Mouse (Mus musculus) C2C12 (cell line): ENCODE results near the gene Hdac11. TPM values are rescaled to one million over a fixed set of nuclear protein-coding genes. Genes with fewer than 3 reads are reported as not detected.

Experiments used
- H3K27me3 ChIP-seq: one replicate; pipeline ENCODE4 v1.6.1; 2011; ENCODE audit not compliant: control insufficient read depth, insufficient read depth, insufficient read length
- H3K36me3 ChIP-seq: one replicate; pipeline ENCODE4 v1.6.1; 2011; ENCODE audit not compliant: control insufficient read depth, insufficient read depth
- H3K4me3 ChIP-seq: one replicate; pipeline ENCODE4 v1.5.1; 2011; ENCODE audit warnings: mild to moderate bottlenecking, control low read depth; ENCODE audit not compliant: poor library complexity, insufficient read depth, severe bottlenecking
- H3K79me2 ChIP-seq: one replicate; pipeline ENCODE4 v1.6.1; 2011; ENCODE audit not compliant: control insufficient read depth, insufficient read depth
- H3K79me3 ChIP-seq: one replicate; pipeline ENCODE4 v1.6.1; 2011; ENCODE audit warnings: low read depth, control low read depth
- H3ac ChIP-seq: one replicate; pipeline ENCODE3; 2011; ENCODE audit warnings: low read depth; ENCODE audit not compliant: control insufficient read depth, insufficient read length
- CEBPB ChIP-seq: IDR thresholded peaks from one replicate; pipeline ENCODE4 v1.6.1; 2011; ENCODE audit warnings: low read depth, mild to moderate bottlenecking, control low read depth, moderate library complexity
- CTCF ChIP-seq: IDR thresholded peaks from one replicate; pipeline ENCODE4 v1.5.1; 2011; ENCODE audit not compliant: control insufficient read depth, insufficient read depth, insufficient read length
- FOSL1 ChIP-seq: IDR thresholded peaks from one replicate; pipeline ENCODE4 v1.8.0; 2011; ENCODE audit warnings: mild to moderate bottlenecking, low read length; ENCODE audit not compliant: poor library complexity, insufficient read depth, severe bottlenecking
- MAX ChIP-seq: IDR thresholded peaks from one replicate; pipeline ENCODE4 v1.6.1; 2011; ENCODE audit warnings: mild to moderate bottlenecking, control low read depth
- MYOD1 ChIP-seq: IDR thresholded peaks from one replicate; pipeline ENCODE4 v1.6.1; 2011; ENCODE audit warnings: low read depth; ENCODE audit not compliant: control insufficient read depth, insufficient read length
- MYOG ChIP-seq: IDR thresholded peaks from one replicate; pipeline ENCODE4 v1.6.1; 2011; ENCODE audit not compliant: control insufficient read depth, insufficient read length; ENCODE audit errors: extremely low read depth
- USF1 ChIP-seq: IDR thresholded peaks from one replicate; pipeline ENCODE4 v1.6.1; 2011; ENCODE audit warnings: low read depth, mild to moderate bottlenecking, control low read depth, moderate library complexity
- polyA plus RNA-seq: library from polyadenylated mRNA; unstranded; fragments of >200 nt; fragmentation: generic; extraction: Trizol; gene quantifications from one replicate; pipeline ENCODE4 v1.2.1, GENCODE M21; 2012; ENCODE audit warnings: missing spikeins

Hdac11 gene
- polyA plus RNA-seq, 1 experiment = 1.1 TPM

DNA sequence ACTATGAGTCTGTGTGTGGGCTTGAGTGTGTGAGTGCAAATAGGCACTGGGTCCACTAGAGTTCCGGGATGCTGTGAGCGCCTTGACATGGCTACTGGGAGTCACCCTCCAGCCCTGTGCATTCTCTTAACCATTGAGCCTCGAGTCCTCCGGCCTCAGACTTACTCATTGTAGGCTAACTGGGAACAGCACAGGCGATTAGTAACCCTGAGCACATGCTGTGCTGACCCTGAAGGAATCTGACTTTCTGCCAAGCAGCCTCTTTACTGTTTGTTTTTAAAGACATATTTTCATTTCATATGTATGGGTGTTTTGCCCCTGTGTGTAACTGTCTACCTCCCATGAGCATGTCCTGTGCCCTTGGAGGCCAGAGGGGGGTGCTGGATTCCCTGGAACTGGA, 10.9 kb upstream of the Hdac11 start:
- no peaks in the 10 kb centered on the region for H3K79me3 ChIP-seq
- H3K4me3 ChIP-seq = no peak overlapping the region
- no peaks in the 10 kb centered on the region for H3K79me2 ChIP-seq
- TF ChIP-seq USF1 (no peak), MYOD1 (no peak), CEBPB (no peak), MYOG (no peak), CTCF (no peak), MAX (no peak), FOSL1 (no peak)
- H3ac ChIP-seq = no peak overlapping the region
- no peaks in the 10 kb centered on the region for H3K36me3 ChIP-seq
- no peaks in the 10 kb centered on the region for H3K27me3 ChIP-seq

DNA sequence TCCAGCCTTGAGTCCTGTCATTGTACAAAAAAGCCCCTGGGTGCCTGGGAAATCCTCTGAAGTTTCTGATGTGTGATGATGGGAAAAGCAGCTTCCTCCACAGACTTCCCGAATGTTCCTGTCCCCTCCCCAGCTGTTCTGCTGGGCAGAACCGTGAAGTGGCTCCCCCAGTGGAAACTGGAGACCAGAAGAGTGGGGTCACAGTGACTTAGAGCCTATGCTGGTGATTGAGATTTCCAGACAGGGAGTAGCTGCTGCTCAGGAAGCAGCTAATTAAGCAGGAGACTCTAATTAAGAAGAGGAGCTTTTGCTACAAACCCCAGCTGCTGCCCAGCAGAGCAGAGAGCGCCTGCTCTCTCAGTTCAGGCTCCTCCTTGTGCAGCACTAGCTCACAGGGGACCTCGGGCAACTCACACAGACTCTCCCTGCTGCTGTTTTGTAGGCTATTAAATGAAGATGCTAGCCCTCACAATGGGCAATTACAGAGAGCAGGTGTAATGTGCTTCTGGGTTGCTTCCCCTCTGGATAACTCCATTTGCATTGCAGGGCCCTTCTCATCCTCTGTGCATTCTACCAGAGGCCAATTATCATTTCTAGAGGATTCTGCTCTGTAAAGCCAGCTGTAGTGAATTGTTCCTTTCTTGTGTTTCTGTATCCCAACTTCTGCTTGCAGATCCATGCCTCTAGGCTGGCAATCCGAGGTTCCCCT, 9.9 kb upstream of the Hdac11 start:
- Histone ChIP-seq H3K27me3 (no peaks in the 10 kb centered on the region), H3K79me3 (no peaks in the 10 kb centered on the region), H3K36me3 (no peaks in the 10 kb centered on the region), H3K4me3 (no peak overlapping the region), H3K79me2 (no peaks in the 10 kb centered on the region), H3ac (no peak overlapping the region)
- TF ChIP-seq CEBPB (no peak), MYOG (no peak), MAX (no peak), USF1 (no peak), FOSL1 (no peak), MYOD1 (no peak), CTCF (no peak)

DNA sequence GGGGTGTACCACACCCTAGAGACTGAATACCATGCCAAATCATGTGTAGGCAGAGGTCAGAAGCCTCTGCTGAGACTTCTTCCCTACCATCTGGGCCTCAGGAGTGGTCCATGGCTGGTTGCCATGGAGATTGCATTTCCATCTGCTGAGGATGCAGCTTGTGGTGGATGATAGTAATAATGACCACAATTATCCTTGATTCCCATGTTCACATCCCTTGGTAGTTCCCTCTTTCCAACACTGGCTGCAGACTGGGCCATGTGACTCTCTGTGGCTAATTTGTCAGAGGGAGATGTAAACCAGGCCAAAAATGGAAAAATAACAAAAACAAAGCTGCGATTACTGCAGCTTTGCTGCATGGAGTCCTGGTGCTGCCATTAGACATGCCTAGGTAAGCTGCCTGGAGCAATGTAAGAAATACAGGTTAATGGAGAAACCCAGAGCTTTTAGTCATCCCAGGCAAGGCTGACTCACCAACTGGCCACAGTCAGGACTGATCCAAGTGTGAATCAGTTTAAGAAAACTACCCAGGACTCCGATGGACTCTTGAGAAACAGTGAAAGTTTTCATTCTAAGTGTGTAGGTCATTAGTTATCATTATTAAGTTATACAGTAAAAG, 9.2 kb upstream of the Hdac11 start:
- Histone ChIP-seq H3ac (no peak overlapping the region), H3K4me3 (no peak overlapping the region), H3K79me2 (no peaks in the 10 kb centered on the region), H3K79me3 (no peaks in the 10 kb centered on the region), H3K27me3 (no peaks in the 10 kb centered on the region), H3K36me3 (no peaks in the 10 kb centered on the region)
- TF ChIP-seq MYOG (no peak), CEBPB (no peak), FOSL1 (no peak), MAX (no peak)

DNA sequence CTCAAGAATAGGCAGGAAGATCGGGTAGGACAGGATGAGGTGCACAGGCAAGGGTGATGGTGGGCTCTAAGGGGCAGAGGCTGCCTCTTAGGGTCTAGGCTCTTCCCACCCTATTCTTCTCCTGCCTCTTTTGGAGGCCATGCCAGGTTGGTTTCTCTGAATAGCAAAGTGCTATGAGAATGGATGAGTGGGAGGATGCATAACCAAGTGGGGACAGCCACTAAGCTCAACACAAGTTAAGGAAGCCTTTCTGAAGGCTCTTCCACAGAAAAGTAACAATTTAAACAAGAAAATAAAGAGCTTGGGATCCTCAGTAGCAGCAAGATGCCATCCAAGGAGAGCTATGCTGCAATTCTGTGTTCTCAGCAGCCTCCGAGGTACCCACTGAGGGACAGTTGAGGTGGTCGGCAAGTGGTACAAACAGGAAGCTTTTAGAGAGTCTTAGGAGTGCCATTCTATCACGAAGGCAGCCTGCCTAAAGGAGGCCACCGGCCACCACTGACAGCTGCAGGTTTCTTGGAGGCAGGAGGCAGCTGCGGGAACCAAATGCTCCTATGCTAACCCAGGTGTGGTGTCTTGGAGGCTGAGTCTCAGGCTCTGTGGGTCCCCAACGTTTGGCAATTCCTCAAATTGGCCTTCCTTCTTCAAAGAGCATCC, 3.4 kb upstream of the Hdac11 start:
- Histone ChIP-seq H3K79me3 (no peaks in the 10 kb centered on the region), H3K36me3 (no peaks in the 10 kb centered on the region), H3K79me2 (no peaks in the 10 kb centered on the region), H3K27me3 (peaks cover 6% of the 10 kb centered on the region), H3K4me3 (no peak overlapping the region), H3ac (no peak overlapping the region)
- no peak for TF ChIP-seq USF1

DNA sequence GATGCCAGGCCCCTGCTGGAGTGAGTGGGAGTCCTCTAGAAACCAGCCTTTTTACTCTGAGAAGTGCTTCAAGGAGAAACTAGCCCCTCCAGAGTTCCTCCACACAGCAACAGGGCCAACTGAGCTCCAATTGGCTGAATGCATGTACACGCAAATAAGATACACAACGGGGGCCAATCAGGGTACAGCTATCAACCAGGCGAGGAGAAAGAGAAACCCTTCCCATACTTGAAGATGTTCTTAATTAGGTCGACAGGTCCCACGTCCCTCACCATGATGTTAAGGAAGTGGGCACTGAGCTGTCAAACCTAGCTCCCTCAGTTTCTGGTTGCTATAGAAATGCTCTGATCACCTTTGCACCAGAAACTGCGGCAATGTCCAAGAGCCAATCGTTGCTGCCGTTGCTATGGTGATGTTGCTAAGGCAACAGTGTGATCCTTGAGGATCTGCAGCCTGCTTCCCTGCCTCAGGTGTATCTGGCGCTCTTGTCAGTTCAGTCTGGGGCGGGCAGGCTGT, 2.9 kb upstream of the Hdac11 start:
- Histone ChIP-seq H3K27me3 (peaks cover 6% of the 10 kb centered on the region), H3K79me3 (no peaks in the 10 kb centered on the region), H3ac (no peak overlapping the region), H3K79me2 (no peaks in the 10 kb centered on the region), H3K36me3 (no peaks in the 10 kb centered on the region), H3K4me3 (no peak overlapping the region)
- no peak for TF ChIP-seq MAX
- TF ChIP-seq CEBPB = no peak
- TF ChIP-seq FOSL1 = no peak
- no peak for TF ChIP-seq CTCF
- no peak for TF ChIP-seq MYOG
- no peak for TF ChIP-seq USF1
- no peak for TF ChIP-seq MYOD1

DNA sequence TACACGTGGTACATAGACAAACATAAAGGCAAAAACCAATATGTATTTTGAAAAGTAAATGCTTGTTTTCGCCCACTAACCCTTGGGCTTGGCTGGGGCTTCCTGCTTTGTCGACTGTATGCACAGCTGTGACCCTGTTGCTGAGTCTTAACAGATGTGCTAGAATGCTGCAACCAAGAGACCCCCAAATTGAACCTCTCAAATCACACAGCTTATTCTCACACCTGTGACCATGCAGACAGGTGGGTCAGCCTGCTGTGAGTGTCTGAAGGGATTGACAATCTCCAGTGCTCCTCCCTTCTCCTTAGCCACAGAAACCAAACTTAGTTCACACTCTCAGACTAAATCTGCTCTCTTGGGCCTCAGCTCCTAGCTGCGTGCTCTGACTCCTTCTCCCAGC, 1.8 kb upstream of the Hdac11 start:
- TF ChIP-seq MYOG (no peak), CEBPB (no peak), MAX (no peak), MYOD1 (no peak), FOSL1 (no peak), CTCF (no peak), USF1 (no peak)
- no peak overlapping the region for H3K4me3 ChIP-seq
- peaks cover 6% of the 10 kb centered on the region for H3K27me3 ChIP-seq
- H3K79me3 ChIP-seq = no peaks in the 10 kb centered on the region
- H3K79me2 ChIP-seq = no peaks in the 10 kb centered on the region
- no peak overlapping the region for H3ac ChIP-seq
- H3K36me3 ChIP-seq = no peaks in the 10 kb centered on the region
